Mouse (Mus musculus) adrenal gland, postnatal 36 days (tissue): ENCODE results near the gene Dtnb. TPM values are rescaled to one million over a fixed set of nuclear protein-coding genes. Genes with fewer than 3 reads are reported as not detected.

Experiments
- DNase-seq, 2 experiments: peaks; one replicate each; pipeline ENCODE4 v3.0.0; 2021; ENCODE audit warnings: mixed read lengths in 1 of 2
- total RNA-seq, 2 experiments: library from RNA; stranded (reverse); gene quantifications; 2 replicates each; pipeline ENCODE4 v1.2.3; 2021

Gene Dtnb
- total RNA-seq, 2 experiments from 2014 or later, result 30.1 to 43.3 TPM

GRCm38 (mm10) chr12:3732623-3733265 is 160.6 kb downstream of the Dtnb start:
- DNase-seq, result peak; percentile 29 to 31

DNA sequence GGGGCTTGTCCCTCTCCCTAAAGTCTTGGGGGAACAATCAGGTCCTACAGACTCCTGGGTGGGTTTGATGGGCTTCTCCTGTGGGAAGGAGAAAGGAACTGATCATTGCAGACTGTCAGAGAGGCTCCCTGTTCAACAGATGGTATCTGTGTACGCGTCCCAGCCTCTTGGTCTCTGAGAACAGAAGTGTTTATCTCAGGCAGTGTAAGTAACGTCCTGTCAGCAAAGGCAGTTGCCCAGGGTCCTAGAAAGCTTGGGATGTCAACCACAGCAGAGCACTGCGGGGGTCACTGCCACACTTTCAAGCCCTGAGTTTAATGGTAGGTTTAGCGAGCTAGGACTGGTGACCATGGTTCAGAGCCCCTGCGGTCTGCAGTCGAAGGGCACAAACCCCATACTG is 161.1 kb downstream of the Dtnb start:
- DNase-seq, result no peak

GRCm38 (mm10) chr12:3737009-3737408 is 164.8 kb downstream of the Dtnb start:
- no peak for DNase-seq

DNA sequence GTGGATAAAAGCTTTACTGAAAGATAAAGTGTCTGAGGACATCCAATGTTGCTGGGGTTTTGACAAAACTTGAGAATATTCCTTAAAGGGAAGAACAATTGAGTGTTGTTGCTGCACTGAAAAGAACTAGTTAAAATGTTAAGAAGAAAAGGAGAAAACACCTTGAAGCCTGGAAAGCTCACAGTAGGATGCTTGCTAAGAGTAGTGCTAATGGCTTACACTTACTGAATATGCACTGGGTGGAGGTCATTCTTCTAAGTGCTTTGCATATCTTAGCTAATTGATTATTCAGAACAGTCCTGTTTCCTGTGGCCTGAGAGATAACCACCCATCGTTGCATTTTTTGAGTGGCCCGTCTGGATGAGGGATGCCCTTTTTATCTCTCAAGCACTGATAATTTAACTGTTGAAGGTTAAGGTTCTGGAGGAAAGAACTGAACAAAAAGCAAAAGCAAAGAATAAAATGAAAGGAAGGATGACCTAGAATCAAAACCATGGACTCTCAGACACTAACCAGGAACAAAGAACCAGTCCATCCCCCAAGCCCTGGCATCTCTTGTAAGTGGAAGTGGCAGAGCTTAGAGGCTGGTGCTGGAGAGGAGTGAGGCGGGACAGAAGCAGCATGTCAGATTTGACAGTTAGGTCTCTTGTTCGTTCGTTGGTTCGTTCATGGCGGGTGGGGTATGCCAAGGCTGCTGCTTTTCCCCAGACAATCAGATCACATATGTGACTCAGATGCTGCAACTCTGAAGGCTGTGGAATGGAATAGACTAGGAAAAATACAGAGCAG is 166.8 kb downstream of the Dtnb start:
- DNase-seq, result peak; percentile 23 to 27

GRCm38 (mm10) chr12:3739749-3740704 is 167.8 kb downstream of the Dtnb start:
- no peak for DNase-seq

- no peak for DNase-seq
Measured at GRCm38 (mm10) chr12:3740705-3741081, 168.5 kb downstream of the Dtnb start.

DNA sequence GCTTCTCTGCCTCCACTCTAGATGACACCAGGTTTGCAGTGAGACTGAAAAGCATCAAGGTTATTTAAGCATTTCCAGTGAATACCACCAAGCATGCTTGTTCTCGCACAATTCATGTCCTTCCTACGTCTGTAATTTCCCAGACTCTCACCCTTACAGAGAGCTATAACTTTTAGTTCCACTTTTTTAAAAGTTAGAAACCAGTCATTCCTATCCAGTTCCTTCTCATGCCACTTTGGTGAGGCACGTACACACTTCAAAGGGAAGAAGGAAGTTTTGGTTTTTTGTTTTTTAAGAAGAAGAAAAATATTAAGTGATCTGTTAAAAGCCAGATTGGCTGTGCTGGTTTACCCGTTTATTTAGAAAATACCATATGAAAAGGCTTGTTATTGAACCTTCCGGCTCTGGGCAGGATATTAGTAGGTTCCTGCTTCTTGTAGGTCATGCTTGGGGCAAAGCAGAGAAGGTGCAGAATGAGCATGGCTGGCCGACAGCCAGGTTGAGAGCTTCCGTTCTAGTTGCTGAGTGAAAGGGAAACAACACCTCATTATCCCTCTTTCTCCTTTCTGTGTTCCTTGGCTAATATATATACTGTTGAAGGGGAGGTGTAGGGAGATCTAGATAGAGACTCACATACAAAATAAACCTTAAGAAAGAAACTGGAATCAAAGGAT is 173.4 kb downstream of the Dtnb start:
- peak; percentile 32 to 63 for DNase-seq

- no peak for DNase-seq
Measured at GRCm38 (mm10) chr12:3746369-3746768, 174.2 kb downstream of the Dtnb start.

- DNase-seq, result peak; percentile 39 to 42
Measured at GRCm38 (mm10) chr12:3747583-3747982, 175.4 kb downstream of the Dtnb start.

GRCm38 (mm10) chr12:3755522-3755921 is 183.3 kb downstream of the Dtnb start:
- DNase-seq, result no peak

GRCm38 (mm10) chr12:3756216-3756615 is 184.0 kb downstream of the Dtnb start:
- DNase-seq, result peak in 1 of 2 experiments; percentile 8

DNA sequence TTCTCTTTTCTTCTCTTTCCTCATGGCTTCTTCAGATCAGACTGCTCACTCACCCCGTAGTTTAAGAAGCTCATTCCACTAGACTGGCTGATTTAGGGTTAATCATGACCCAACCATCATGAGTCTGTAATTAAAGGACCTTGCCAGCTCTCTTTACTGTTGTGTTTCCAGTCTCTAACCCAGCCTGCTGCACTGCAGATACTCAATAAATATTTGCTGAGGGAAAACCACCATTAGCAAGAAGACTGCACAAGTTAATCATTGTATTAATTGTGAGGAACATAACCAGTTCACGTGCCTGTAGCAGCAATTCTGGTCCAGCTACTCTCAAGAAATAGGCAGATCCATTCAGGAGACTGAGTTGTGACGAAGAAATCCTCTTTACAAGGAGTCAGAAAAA is 185.9 kb downstream of the Dtnb start:
- no peak for DNase-seq

DNA sequence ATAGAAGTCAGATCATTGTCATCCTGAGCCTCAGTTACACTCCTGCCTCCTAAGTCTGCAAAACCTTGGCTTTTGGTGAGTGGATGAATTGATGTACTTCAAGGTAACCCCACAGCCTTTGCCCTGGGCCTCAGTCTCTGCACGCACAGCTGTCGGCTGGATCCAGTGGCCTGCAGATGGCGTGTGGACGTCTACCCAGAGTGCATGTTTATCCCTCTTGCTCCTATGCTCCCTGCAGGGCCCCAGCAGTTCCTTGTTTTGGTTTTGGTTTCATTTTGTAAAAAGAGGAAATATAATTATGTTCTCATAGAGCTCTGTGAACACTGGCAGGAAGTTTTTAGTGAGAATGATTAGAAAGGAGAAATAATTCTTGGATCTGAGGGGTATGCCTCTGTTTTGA is 187.2 kb downstream of the Dtnb start:
- DNase-seq, result peak; percentile 60 to 72

- DNase-seq, result no peak
Measured at GRCm38 (mm10) chr12:3760876-3761590, 188.9 kb downstream of the Dtnb start.

- DNase-seq, result no peak
Measured at GRCm38 (mm10) chr12:3761591-3762295, 189.6 kb downstream of the Dtnb start.

DNA sequence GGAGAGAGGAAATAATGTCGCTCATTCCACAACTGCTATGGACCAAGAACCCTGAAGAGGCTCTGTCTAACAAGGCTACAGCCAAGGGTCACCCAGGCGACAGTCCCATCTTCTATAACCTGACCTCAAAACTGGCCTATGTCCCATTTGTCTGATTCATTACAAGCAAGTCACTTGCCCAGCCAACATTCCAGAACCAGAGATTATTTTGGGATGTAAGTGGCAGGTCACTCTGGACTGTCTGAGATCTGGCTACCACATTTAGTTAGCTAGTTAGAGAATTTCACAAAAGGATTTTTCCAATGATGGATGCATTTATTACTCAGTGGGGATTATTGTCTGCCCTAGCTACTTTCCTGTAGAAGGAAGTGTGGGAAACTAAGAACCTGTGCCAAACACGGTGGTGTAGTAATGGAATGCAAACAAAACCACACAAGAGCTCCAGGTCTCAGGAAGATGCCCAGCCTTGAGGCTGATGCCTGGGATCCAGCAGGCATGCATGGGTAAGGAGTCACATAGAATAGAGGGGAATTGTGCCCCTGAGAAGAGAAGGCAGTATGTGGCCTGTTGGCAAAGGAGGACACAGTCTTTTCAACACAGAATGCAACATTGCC is 192.1 kb downstream of the Dtnb start:
- DNase-seq, result peak; percentile 22 to 45

GRCm38 (mm10) chr12:3767360-3767759 is 195.2 kb downstream of the Dtnb start:
- no peak for DNase-seq

DNA sequence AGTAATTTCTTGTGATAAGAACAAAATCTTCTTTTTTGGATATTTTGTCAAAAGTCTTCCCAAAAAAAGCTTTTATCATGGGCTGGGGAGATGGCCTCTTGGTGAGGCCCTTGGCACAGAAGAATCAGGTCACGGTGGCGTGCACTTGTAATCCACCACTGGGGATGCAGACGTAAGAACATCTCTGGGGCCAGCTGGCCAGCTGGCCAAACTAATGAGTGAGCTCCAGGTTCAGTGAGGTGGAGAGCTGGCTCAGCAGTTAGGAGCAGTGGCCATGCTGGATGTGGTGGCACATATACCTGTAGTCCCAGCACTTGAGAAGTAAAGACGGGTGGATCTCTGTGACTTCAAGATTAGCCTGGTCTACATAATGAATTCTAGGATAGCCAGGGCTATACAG is 196.2 kb downstream of the Dtnb start:
- no peak for DNase-seq

- DNase-seq, result no peak
Measured at GRCm38 (mm10) chr12:3770546-3770945, 198.4 kb downstream of the Dtnb start.

DNA sequence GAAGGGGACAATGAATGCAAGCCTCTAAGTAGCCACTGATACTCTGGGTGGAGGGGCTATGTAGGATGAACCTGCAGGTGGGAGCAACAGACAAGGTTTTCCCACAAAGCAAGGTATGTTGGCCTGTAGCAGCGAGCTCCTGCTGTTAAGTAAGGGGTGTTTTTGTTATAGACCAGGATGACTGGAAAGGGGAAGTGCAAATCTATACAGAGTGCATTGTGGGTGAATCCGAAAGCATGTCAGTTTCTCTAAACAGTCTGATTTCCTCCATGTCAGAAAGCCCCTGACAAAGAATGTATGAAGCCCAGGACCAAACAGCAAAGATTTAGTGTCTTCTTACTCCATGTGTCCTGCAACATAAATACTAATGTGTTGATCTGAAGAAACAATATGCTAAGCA is 198.9 kb downstream of the Dtnb start:
- DNase-seq, result no peak
